Comparison of ENCODE assay signal across 38 mouse cellular contexts in genomic region chr3:97617899-97618298, GRCm38 (mm10). TPM values are rescaled to one million over a fixed set of nuclear protein-coding genes. Genes with fewer than 3 reads are reported as not detected.
DNase-seq lines count a peak whose midpoint lies in the region; ATAC-seq lines count a peak whose summit lies in the region.
"Had no signal": no experiment of that assay in that cellular context is flagged by ENCODE, and none has a peak within 500 bp of the region (broad histone marks: within the 10 kb centered on the region; RNA-seq: fewer than 3 reads in every experiment).

No protein-coding gene starts in this region.

- H3K36me3 ChIP-seq in liver, embryonic 11.5 days (ENCODE audit: control insufficient read depth, insufficient read depth, low read length): no peaks in the 10 kb centered on the region
- no peaks in the 10 kb centered on the region for H3K36me3 ChIP-seq in intestine, embryonic 15.5 days
- no peaks in the 10 kb centered on the region for H3K36me3 ChIP-seq in forebrain, embryonic 10.5 days (replicated peaks)
- H3K36me3 ChIP-seq: embryonic facial prominence, embryonic 10.5 days; embryonic facial prominence, embryonic 15.5 days; midbrain, embryonic 15.5 days had no signal

- no peaks in the 10 kb centered on the region for H3K4me1 ChIP-seq in liver, embryonic 11.5 days (replicated peaks; ENCODE audit: control insufficient read depth, insufficient read depth, low read length)
- H3K4me1 ChIP-seq in intestine, embryonic 15.5 days (replicated peaks): no peaks in the 10 kb centered on the region
- H3K4me1 ChIP-seq in forebrain, embryonic 10.5 days: no peaks in the 10 kb centered on the region
- H3K4me1 ChIP-seq: embryonic facial prominence, embryonic 10.5 days; embryonic facial prominence, embryonic 15.5 days; forebrain, embryonic 13.5 days; midbrain, embryonic 15.5 days had no signal

- WGBS in liver, embryonic 11.5 days: 84% methylated on average over 8 of the region's 8 CpGs
- WGBS in intestine, embryonic 15.5 days: 62% methylated on average over 8 of the region's 8 CpGs
- WGBS in forebrain, embryonic 10.5 days: 90% methylated on average over 8 of the region's 8 CpGs

- no peak overlapping the region for H3K4me3 ChIP-seq in liver, embryonic 11.5 days (ENCODE audit: low read depth, low read length)
- H3K4me3 ChIP-seq in intestine, embryonic 15.5 days (replicated peaks): no peak overlapping the region
- no peak overlapping the region for H3K4me3 ChIP-seq in forebrain, embryonic 10.5 days
- H3K4me3 ChIP-seq: embryonic facial prominence, embryonic 10.5 days; embryonic facial prominence, embryonic 15.5 days; forebrain, embryonic 13.5 days; midbrain, embryonic 15.5 days had no signal

- H3K9me3 ChIP-seq in liver, embryonic 11.5 days (ENCODE audit: control insufficient read depth, low read length): no peaks in the 10 kb centered on the region
- H3K9me3 ChIP-seq in intestine, embryonic 15.5 days: no peaks in the 10 kb centered on the region
- H3K9me3 ChIP-seq in forebrain, embryonic 10.5 days: no peaks in the 10 kb centered on the region
- H3K9me3 ChIP-seq: embryonic facial prominence, embryonic 10.5 days; embryonic facial prominence, embryonic 15.5 days; forebrain, embryonic 13.5 days; midbrain, embryonic 15.5 days had no signal

- no peak overlapping the region for H3K27ac ChIP-seq in liver, embryonic 11.5 days (ENCODE audit: low read depth, low read length)
- 0 out of 2 replicates have a peak overlapping the region, but pooled peaks have one; percentile 13 for H3K27ac ChIP-seq in intestine, embryonic 15.5 days
- no peak overlapping the region for H3K27ac ChIP-seq in forebrain, embryonic 10.5 days
- H3K27ac ChIP-seq: embryonic facial prominence, embryonic 10.5 days; embryonic facial prominence, embryonic 15.5 days; forebrain, embryonic 13.5 days; hindbrain, embryonic 14.5 days; macrophage; midbrain, embryonic 15.5 days had no signal

- ATAC-seq in liver, embryonic 11.5 days (replicated peaks; ENCODE audit: low FRiP score): no peak
- ATAC-seq in intestine, embryonic 15.5 days: peak; percentile 60
- peak; percentile 59; the same call in 1 of the 2 replicates for ATAC-seq in megakaryocyte-erythroid progenitor cell, adult 5-6 weeks (replicated peaks; ENCODE audit: low FRiP score, low TSS enrichment, poor library complexity, severe bottlenecking)
- ATAC-seq: forebrain, embryonic 13.5 days; midbrain, embryonic 15.5 days had no signal

- no peaks in the 10 kb centered on the region for H3K27me3 ChIP-seq in liver, embryonic 11.5 days (replicated peaks; ENCODE audit: control insufficient read depth, insufficient read depth, low read length)
- no peaks in the 10 kb centered on the region for H3K27me3 ChIP-seq in intestine, embryonic 15.5 days (replicated peaks)
- H3K27me3 ChIP-seq in forebrain, embryonic 10.5 days (ENCODE audit: poor library complexity, severe bottlenecking): no peaks in the 10 kb centered on the region
- H3K27me3 ChIP-seq: embryonic facial prominence, embryonic 15.5 days; forebrain, embryonic 13.5 days; midbrain, embryonic 15.5 days had no signal

- H3K9ac ChIP-seq in liver, embryonic 11.5 days (ENCODE audit: low read depth, low read length): no peak overlapping the region
- H3K9ac ChIP-seq in intestine, embryonic 15.5 days: no peak overlapping the region
- H3K9ac ChIP-seq: embryonic facial prominence, embryonic 15.5 days; forebrain, embryonic 13.5 days; hindbrain, embryonic 14.5 days; midbrain, embryonic 15.5 days had no signal

- no peak overlapping the region for H3K4me2 ChIP-seq in liver, embryonic 11.5 days
- no peak overlapping the region for H3K4me2 ChIP-seq in intestine, embryonic 15.5 days (replicated peaks)
- H3K4me2 ChIP-seq: embryonic facial prominence, embryonic 15.5 days; forebrain, embryonic 13.5 days; heart, embryonic 11.5 days; hindbrain, embryonic 14.5 days; midbrain, embryonic 15.5 days had no signal

- peak; percentile 12 for DNase-seq in liver
- no peak for DNase-seq in liver, embryonic 11.5 days (ENCODE audit: low spot score)
- DNase-seq in frontal cortex, postnatal 14 days (ENCODE audit: low spot score in 2 of 2): no peak
- no peak for DNase-seq in forebrain, embryonic 10.5 days (ENCODE audit: extremely low spot score, low spot score)
- DNase-seq in gastrocnemius, postnatal 25 days: no peak
- DNase-seq: adrenal gland, adult 2 months; adrenal gland, postnatal 36 days; cerebellum, adult 18-20 months; cerebellum, postnatal 14 days; gastrocnemius, postnatal 14 days; heart, adult 18-20 months; heart, postnatal 4 days; kidney, adult 2 months; kidney, postnatal 36 days; lung, adult 2 months; lung, postnatal 10 days; right cerebral cortex, postnatal 25 days; spleen, adult 18-20 months had no signal

RNA-seq across cellular contexts. Expression of gene Chd1l, which starts 7.9 kb away (rescaled TPM):
- 26.8 and 27.2 TPM in 2 replicates for polyA plus RNA-seq in liver, embryonic 11.5 days (2014; fragmentation: Nextera tagmentation; extraction: Ambion mirVana)
- polyA plus RNA-seq in intestine, embryonic 15.5 days (2015; fragmentation: Nextera tagmentation; extraction: Ambion mirVana): 19.6 and 20.5 TPM in 2 replicates
- 36.2 and 36.8 TPM in 2 replicates for total RNA-seq in megakaryocyte-erythroid progenitor cell, adult 5-6 weeks (2014; fragmentation: Nextera tagmentation)
- 67.7 and 68.8 TPM in 2 replicates for total RNA-seq in megakaryocyte-erythroid progenitor cell, adult 5-6 weeks (2017)
- polyA plus RNA-seq in forebrain, embryonic 10.5 days (2016; fragmentation: Nextera tagmentation; extraction: Ambion mirVana): 24.7 and 27.0 TPM in 2 replicates
- total RNA-seq in gastrocnemius, postnatal 25 days (2021): 1 to 10 TPM; 9.3 to 9.6 TPM

RNA-seq across cellular contexts. Expression of gene Fmo5, which starts 10.7 kb away (rescaled TPM):
- polyA plus RNA-seq in liver, embryonic 11.5 days (2014; fragmentation: Nextera tagmentation; extraction: Ambion mirVana): 4.1 and 4.4 TPM in 2 replicates
- 30.8 and 33.0 TPM in 2 replicates for polyA plus RNA-seq in intestine, embryonic 15.5 days (2015; fragmentation: Nextera tagmentation; extraction: Ambion mirVana)
- total RNA-seq in megakaryocyte-erythroid progenitor cell, adult 5-6 weeks (2014; fragmentation: Nextera tagmentation): 1.7 and 3.3 TPM in 2 replicates
- 1.5 and 2.0 TPM in 2 replicates for total RNA-seq in megakaryocyte-erythroid progenitor cell, adult 5-6 weeks (2017)
- polyA plus RNA-seq in forebrain, embryonic 10.5 days (2016; fragmentation: Nextera tagmentation; extraction: Ambion mirVana): 0.48 and 0.86 TPM in 2 replicates
- 1 to 10 TPM; 4.9 to 6.0 TPM for total RNA-seq in gastrocnemius, postnatal 25 days (2021)

RNA-seq across cellular contexts. Expression of gene Prkab2, which starts 40.1 kb away (rescaled TPM):
- 4.5 and 5.4 TPM in 2 replicates for polyA plus RNA-seq in liver, embryonic 11.5 days (2014; fragmentation: Nextera tagmentation; extraction: Ambion mirVana)
- 6.7 and 6.8 TPM in 2 replicates for polyA plus RNA-seq in intestine, embryonic 15.5 days (2015; fragmentation: Nextera tagmentation; extraction: Ambion mirVana)
- total RNA-seq in megakaryocyte-erythroid progenitor cell, adult 5-6 weeks (2014; fragmentation: Nextera tagmentation): 3.2 and 5.4 TPM in 2 replicates
- total RNA-seq in megakaryocyte-erythroid progenitor cell, adult 5-6 weeks (2017): 1.6 and 1.9 TPM in 2 replicates
- polyA plus RNA-seq in forebrain, embryonic 10.5 days (2016; fragmentation: Nextera tagmentation; extraction: Ambion mirVana): 7.6 and 8.5 TPM in 2 replicates
- 100 to 1,000 TPM; 117 to 130 TPM for total RNA-seq in gastrocnemius, postnatal 25 days (2021)

RNA-seq across cellular contexts. Expression of gene Gm17651, which starts 56.6 kb away (rescaled TPM):
- polyA plus RNA-seq in liver, embryonic 11.5 days (2014; fragmentation: Nextera tagmentation; extraction: Ambion mirVana): not detected in 2 replicates
- not detected in 2 replicates for polyA plus RNA-seq in intestine, embryonic 15.5 days (2015; fragmentation: Nextera tagmentation; extraction: Ambion mirVana)
- total RNA-seq in megakaryocyte-erythroid progenitor cell, adult 5-6 weeks (2014; fragmentation: Nextera tagmentation): not detected in 2 replicates
- total RNA-seq in megakaryocyte-erythroid progenitor cell, adult 5-6 weeks (2017): not detected in 2 replicates
- polyA plus RNA-seq in forebrain, embryonic 10.5 days (2016; fragmentation: Nextera tagmentation; extraction: Ambion mirVana): not detected in 2 replicates
- not detected for total RNA-seq in gastrocnemius, postnatal 25 days (2021)
- total RNA-seq: adrenal gland, adult 2 months; adrenal gland, postnatal 36 days; gastrocnemius, postnatal 14 days; heart, adult 18-20 months; heart, postnatal 4 days; layer of hippocampus, adult 8-10 months; layer of hippocampus, postnatal 25 days; left cerebral cortex, adult 8-10 months; left cerebral cortex, postnatal 36 days; neutrophil, adult 5-6 weeks had no signal
- polyA plus RNA-seq: adrenal gland, adult 2 months; brain, embryonic 14.5 days; embryonic facial prominence, embryonic 10.5 days; embryonic facial prominence, embryonic 15.5 days; forebrain, embryonic 13.5 days; heart, embryonic 11.5 days; heart, embryonic 16.5 days; hindbrain, embryonic 14.5 days; kidney, adult 2 months; kidney, embryonic 16.5 days; limb, embryonic 14.5 days; lung, adult 2 months; macrophage; midbrain, embryonic 15.5 days; neural tube, embryonic 11.5 days; testis, adult 2 months had no signal
